Mouse (Mus musculus) kidney, embryonic 16.5 days (tissue): ENCODE measurements at regions not wholly inside any gene's neighbourhood (a gene's known extent, or its start where the extent isn't known, plus 50 kb on each side); places are given as distances from the start of the nearest gene placed in this dataset.

ENCODE experiments used
- ATAC-seq: fragments of 200-750 bp; cut with Nextera tagmentation; 2 replicates; pipeline ENCODE4 v1.8.0; 2017; ENCODE audit warnings: moderate TSS enrichment; ENCODE audit not compliant: low FRiP score, low TSS enrichment
- H3K27ac ChIP-seq: fragments of 300-500 bp; sonication (generic); 2 replicates; pipeline ENCODE4 v1.5.1; 2014; ENCODE audit warnings: low read length
- H3K27me3 ChIP-seq: fragments of 300-500 bp; sonication (generic); 2 replicates; pipeline ENCODE4 v1.6.1; 2014; ENCODE audit warnings: low read length, control low read depth, mixed read lengths; ENCODE audit not compliant: insufficient read depth
- H3K36me3 ChIP-seq: fragments of 300-500 bp; sonication (generic); 2 replicates; pipeline ENCODE4 v1.6.1; 2014; ENCODE audit warnings: low read length, control low read depth, mixed read lengths; ENCODE audit not compliant: insufficient read depth
- H3K4me1 ChIP-seq: fragments of 300-500 bp; sonication (generic); 2 replicates; pipeline ENCODE4 v1.6.1; 2014; ENCODE audit warnings: low read length, control low read depth, mixed read lengths; ENCODE audit not compliant: insufficient read depth
- H3K4me2 ChIP-seq: fragments of 300-500 bp; sonication (generic); replicated peaks from 2 replicates; pipeline ENCODE4 v1.6.1; 2014; ENCODE audit warnings: low read depth, low read length
- H3K4me3 ChIP-seq: fragments of 300-500 bp; sonication (generic); 2 replicates; pipeline ENCODE4 v1.5.1; 2014; ENCODE audit warnings: mild to moderate bottlenecking, low read length
- H3K9ac ChIP-seq: fragments of 300-500 bp; sonication (generic); replicated peaks from 2 replicates; pipeline ENCODE4 v1.6.1; 2014; ENCODE audit warnings: low read length
- H3K9me3 ChIP-seq: fragments of 300-500 bp; sonication (generic); 2 replicates; pipeline ENCODE4 v1.6.1; 2016; ENCODE audit warnings: low read length, control low read depth
- WGBS: fragments of 180-500 bp; shearing (Covaris S2); extraction: QIAGEN DNeasy Blood & Tissue Kit; methylation state at CpG from one replicate; pipeline ENCODE4 v1.1.7; 2014; 5-methylcytosine and 5-hydroxymethylcytosine counted together

DNA sequence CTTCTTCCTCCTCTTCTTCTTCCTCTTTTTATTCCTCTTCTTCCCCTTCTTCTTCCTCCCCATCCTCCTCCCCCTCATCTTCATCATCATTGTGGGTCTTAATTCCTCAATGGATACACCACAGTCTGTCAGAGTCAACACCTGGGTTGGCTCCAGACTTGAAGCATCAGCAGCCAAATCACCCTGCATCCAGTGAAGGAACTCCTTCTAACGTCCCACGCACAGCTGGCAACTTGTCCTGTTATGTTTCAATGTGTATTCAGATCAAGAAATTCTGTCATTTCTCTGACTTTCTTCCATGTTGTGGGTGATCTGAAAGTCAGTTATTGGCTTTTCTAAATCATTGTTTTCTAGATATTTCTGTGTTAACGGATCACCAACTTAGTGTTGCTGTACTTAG, 312.9 kb downstream of the Ptpru start:
- H3K9ac ChIP-seq: no peak overlapping the region
- H3K4me3 ChIP-seq: no peak overlapping the region
- no peaks in the 10 kb centered on the region for H3K4me1 ChIP-seq
- peaks cover 3% of the 10 kb centered on the region; the same call in 1 of the 2 replicates for H3K27me3 ChIP-seq
- H3K36me3 ChIP-seq: no peaks in the 10 kb centered on the region
- H3K27ac ChIP-seq: no peak overlapping the region
- 81% methylated on average over 3 of the region's 3 CpGs for WGBS
- no peak for ATAC-seq
- H3K4me2 ChIP-seq: no peak overlapping the region
- H3K9me3 ChIP-seq: no peaks in the 10 kb centered on the region

DNA sequence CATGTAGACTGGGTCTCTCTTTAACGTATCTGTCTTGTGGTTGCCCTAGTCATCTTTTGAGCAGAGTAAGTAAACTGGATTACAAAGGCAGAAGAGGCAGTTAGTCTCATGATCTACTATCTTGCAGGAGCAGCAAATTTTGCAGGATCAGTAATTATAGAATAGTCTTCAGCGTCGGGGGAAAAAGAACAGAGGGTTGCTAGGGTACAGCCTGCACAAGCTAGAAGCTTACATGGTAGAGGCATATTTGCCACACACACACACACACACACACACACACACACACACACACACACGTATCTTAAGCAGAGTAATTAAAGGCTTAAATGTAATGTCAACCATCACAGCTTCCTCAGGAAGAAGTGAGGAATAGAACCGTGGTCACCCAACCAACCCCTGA, 307.6 kb downstream of the Ptpru start:
- Histone ChIP-seq H3K27ac (no peak overlapping the region), H3K4me2 (no peak overlapping the region), H3K4me1 (0 out of 2 replicates have a peak, but pooled peaks cover 5% of the 10 kb centered on the region), H3K36me3 (no peaks in the 10 kb centered on the region), H3K4me3 (no peak overlapping the region), H3K9ac (no peak overlapping the region), H3K27me3 (no peaks in the 10 kb centered on the region; the same call in 1 of the 2 replicates), H3K9me3 (no peaks in the 10 kb centered on the region)
- peak; percentile 39; the same call in 1 of the 2 replicates for ATAC-seq
- 46% methylated on average over 5 of the region's 5 CpGs for WGBS

DNA sequence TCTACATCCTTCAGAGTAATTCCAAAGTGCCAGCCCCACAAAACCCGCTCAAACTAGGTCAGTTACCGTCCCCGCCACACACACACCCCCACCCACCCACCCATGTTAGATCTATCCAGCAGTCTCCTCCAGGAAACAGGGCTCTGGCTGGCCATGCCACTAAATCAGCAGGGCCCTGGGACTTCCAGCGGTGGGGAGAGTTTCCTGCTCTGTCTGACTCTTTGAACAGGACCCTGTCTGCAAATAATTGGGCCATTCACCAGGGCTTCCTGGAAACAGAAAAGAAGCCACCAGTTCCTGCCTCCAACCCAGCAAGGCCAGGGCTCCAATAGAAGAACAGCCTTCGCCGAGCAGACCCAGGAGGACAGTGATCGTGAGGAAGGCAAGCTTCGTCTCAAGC, 307.1 kb downstream of the Ptpru start:
- Histone ChIP-seq H3K4me2 (no peak overlapping the region), H3K4me1 (0 out of 2 replicates have a peak, but pooled peaks cover 5% of the 10 kb centered on the region), H3K36me3 (no peaks in the 10 kb centered on the region), H3K27me3 (no peaks in the 10 kb centered on the region), H3K4me3 (no peak overlapping the region), H3K9me3 (no peaks in the 10 kb centered on the region), H3K27ac (no peak overlapping the region), H3K9ac (no peak overlapping the region)
- peak; percentile 74 for ATAC-seq
- 53% methylated on average over 8 of the region's 8 CpGs for WGBS

DNA sequence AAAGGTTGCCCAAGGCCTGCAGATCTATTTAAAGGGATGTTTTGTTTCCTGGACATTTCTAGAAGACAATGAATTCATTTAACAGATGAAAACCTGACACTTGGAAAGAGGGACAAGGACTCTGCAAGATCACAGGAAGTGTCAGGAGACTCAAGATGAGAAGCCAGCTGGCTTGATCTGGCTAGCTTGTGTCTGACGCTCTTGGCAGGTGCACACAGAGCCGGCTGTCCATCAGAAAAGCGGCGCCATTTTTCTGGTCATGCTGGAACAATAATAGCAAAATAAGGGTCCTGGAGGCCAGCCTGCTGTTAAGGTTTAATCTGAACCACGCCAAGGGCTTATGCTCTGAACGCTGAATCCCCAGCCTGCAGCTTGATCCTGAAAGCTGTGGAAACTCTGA, 303.3 kb downstream of the Ptpru start:
- ATAC-seq: no peak
- Histone ChIP-seq H3K4me2 (no peak overlapping the region), H3K27ac (no peak overlapping the region), H3K9me3 (no peaks in the 10 kb centered on the region), H3K4me1 (0 out of 2 replicates have a peak, but pooled peaks cover 7% of the 10 kb centered on the region), H3K9ac (no peak overlapping the region), H3K4me3 (no peak overlapping the region), H3K27me3 (no peaks in the 10 kb centered on the region), H3K36me3 (no peaks in the 10 kb centered on the region)
- WGBS: 89% methylated on average over 6 of the region's 6 CpGs

DNA sequence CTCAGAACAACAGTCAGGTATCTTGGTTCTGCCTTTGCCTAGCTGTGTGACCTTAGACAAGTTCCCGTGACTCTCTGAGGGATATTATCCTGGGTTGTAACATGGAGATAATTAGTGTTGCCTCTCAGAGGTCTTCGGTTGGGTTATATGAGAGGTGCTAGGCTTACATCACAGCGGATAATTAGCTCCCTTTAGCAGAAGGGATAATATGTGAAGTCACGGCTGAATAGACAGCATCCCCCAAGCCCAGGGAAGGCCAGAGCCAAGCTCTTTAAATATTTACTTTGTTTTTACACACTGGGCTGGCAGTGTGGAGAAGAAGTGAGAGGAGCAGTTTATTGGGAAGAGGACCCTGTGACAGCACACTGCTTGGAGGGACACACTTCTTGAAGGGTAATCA, 299.9 kb downstream of the Ptpru start:
- Histone ChIP-seq H3K4me2 (no peak overlapping the region), H3K27ac (no peak overlapping the region), H3K4me1 (0 out of 2 replicates have a peak, but pooled peaks cover 6% of the 10 kb centered on the region), H3K4me3 (no peak overlapping the region), H3K9me3 (no peaks in the 10 kb centered on the region), H3K9ac (no peak overlapping the region), H3K36me3 (no peaks in the 10 kb centered on the region), H3K27me3 (no peaks in the 10 kb centered on the region)
- 37% methylated on average over 4 of the region's 4 CpGs for WGBS
- 0 out of 2 replicates have a peak, but pooled peaks have one; percentile 74 for ATAC-seq

DNA sequence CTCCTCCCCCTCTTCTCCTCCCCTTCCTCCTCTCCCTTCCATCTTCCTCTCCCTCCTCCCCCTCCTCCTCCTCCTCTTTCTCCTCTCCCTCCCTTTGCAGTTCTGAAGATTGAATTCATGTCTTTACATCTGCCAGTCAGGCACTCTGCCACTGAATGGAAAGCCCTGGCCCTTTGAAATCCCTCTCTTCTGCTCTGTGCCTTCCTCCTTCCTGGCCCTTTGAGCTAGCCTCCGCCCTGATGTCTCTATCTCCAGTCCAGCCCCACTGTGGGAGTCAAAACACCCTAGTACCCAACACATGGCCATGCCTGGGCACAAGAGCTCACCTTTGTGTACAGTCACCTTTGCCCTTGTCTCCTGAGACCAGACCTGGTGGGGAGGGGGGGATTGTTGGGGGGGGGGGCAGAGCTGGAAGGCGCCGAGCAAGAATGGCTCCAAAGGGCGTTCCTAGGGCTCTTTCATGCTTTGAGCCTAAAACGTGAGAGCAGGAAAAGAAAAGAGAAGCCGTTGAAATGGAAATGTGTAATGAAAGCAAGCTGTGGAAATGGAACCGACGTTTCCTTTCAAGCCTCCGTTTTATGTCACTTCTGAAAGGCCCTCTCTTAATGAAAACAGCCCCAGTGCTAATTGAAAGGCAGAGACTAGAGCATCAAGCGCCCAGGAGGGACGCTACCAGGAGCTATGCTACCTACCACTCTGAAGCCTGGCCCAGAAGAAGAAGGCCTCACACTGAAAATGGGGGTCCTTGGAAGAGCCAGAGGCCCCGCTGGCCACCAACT, 291.5 kb downstream of the Ptpru start:
- Histone ChIP-seq H3K9ac (no peak overlapping the region), H3K9me3 (no peaks in the 10 kb centered on the region), H3K4me1 (0 out of 2 replicates have a peak, but pooled peaks cover 7% of the 10 kb centered on the region), H3K36me3 (no peaks in the 10 kb centered on the region), H3K4me2 (no peak overlapping the region), H3K4me3 (no peak overlapping the region), H3K27me3 (no peaks in the 10 kb centered on the region), H3K27ac (no peak overlapping the region)
- ATAC-seq: no peak
- WGBS: 41% methylated on average over 12 of the region's 12 CpGs

DNA sequence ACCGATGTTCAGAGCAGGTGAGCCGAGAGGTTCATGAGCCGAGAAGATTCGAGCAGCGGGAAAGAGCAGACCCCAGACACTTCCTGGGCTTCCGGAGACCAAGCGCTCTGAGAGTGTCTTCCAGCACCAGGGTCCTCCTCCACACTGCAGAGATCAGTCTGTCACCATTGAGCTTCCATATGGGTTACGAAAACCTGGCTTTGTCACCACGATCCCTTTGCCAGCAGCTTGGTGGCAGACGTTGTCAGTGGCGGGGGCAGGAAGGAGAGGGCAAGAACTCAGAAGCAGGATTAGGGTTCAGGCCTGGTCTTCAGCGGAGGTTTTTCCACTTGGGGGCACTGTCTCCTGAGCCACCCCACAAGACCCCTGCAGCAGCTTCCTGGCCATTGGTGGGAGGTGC, 288.5 kb downstream of the Ptpru start:
- no peak overlapping the region for H3K27ac ChIP-seq
- H3K27me3 ChIP-seq: no peaks in the 10 kb centered on the region
- H3K4me2 ChIP-seq: no peak overlapping the region
- no peaks in the 10 kb centered on the region for H3K36me3 ChIP-seq
- H3K9me3 ChIP-seq: no peaks in the 10 kb centered on the region
- 0 out of 2 replicates have a peak, but pooled peaks cover 4% of the 10 kb centered on the region for H3K4me1 ChIP-seq
- H3K9ac ChIP-seq: no peak overlapping the region
- no peak for ATAC-seq
- no peak overlapping the region for H3K4me3 ChIP-seq
- 65% methylated on average over 12 of the region's 12 CpGs for WGBS

DNA sequence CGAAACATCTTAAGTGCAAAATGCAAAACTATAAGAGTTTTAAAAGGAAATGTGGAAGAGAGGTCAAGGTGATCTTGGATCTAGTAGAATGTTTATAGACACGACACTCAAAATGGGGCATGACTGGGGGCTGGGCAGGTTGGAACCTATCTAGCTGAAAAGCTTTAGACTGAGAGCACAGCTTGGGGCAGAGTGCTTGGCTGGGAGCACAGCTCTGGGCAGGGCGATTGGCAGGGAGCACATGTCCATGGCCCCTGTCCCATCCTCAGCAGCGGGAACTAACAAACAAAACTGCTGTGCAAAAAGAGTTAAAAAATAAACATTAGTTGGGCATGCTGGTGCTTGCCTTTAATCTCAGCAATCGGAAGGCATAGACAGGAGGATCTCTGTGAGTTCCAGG, 279.6 kb downstream of the Ptpru start:
- no peaks in the 10 kb centered on the region for H3K36me3 ChIP-seq
- no peaks in the 10 kb centered on the region for H3K27me3 ChIP-seq
- no peaks in the 10 kb centered on the region for H3K9me3 ChIP-seq
- H3K27ac ChIP-seq: no peak overlapping the region
- no peak for ATAC-seq
- H3K9ac ChIP-seq: no peak overlapping the region
- WGBS: 80% methylated on average over 5 of the region's 5 CpGs
- no peaks in the 10 kb centered on the region for H3K4me1 ChIP-seq
- H3K4me3 ChIP-seq: no peak overlapping the region
- no peak overlapping the region for H3K4me2 ChIP-seq

DNA sequence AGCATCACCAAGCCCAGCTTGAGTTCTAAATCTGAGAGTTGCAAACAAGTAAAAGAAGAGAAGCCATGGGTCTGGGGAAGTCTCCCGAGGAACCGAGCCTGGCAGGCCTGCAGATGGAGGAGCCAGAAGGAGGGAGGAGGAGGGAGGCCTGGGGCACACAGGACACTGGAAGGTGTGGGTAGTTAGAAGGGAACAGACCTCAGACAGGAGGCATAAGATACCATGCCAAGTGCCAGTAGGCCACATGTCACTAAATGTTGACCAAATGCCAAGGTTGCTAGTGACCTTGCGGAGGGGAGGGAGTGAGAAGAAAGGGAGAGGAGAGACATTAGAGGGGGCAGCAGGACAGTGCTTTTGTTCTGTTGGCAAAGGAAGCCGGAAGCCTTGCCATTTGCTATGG, 274.2 kb downstream of the Ptpru start:
- no peak overlapping the region for H3K27ac ChIP-seq
- H3K27me3 ChIP-seq: 0 out of 2 replicates have a peak, but pooled peaks cover 3% of the 10 kb centered on the region
- H3K9ac ChIP-seq: no peak overlapping the region
- H3K4me2 ChIP-seq: no peak overlapping the region
- H3K4me1 ChIP-seq: no peaks in the 10 kb centered on the region
- no peak for ATAC-seq
- no peaks in the 10 kb centered on the region for H3K36me3 ChIP-seq
- H3K9me3 ChIP-seq: no peaks in the 10 kb centered on the region
- H3K4me3 ChIP-seq: no peak overlapping the region
- 69% methylated on average over 4 of the region's 4 CpGs for WGBS

DNA sequence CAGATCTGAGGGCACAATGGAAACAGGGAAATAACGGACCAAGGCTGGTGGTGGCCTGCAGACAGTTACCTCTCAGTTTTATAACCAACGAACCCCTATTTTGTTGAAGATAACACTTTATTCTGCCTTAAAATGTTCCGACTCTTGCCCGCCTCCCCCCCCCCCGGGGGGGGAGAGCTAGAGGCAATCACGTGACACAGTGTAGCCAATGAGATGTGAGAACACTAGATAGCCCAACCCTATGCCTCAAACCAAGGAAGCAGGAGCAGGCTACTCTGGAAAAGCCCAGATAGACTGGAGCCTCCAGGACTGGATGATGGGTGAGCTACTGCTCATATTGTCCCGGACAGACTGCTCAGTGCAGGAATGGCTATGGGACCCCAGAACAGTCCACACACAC, 272.9 kb downstream of the Ptpru start:
- no peak overlapping the region for H3K9ac ChIP-seq
- WGBS: 76% methylated on average over 7 of the region's 7 CpGs
- H3K4me3 ChIP-seq: no peak overlapping the region
- ATAC-seq: no peak
- H3K27me3 ChIP-seq: 0 out of 2 replicates have a peak, but pooled peaks cover 3% of the 10 kb centered on the region
- H3K4me2 ChIP-seq: no peak overlapping the region
- no peaks in the 10 kb centered on the region for H3K9me3 ChIP-seq
- no peak overlapping the region for H3K27ac ChIP-seq
- no peaks in the 10 kb centered on the region for H3K36me3 ChIP-seq
- H3K4me1 ChIP-seq: no peaks in the 10 kb centered on the region
